ENCODE assay signal across 21 mouse cellular contexts in genomic region chr9:15580176-15580575, GRCm38 (mm10). TPM values are rescaled to one million over a fixed set of nuclear protein-coding genes. Genes with fewer than 3 reads are reported as not detected.
DNase-seq lines count a peak whose midpoint lies in the region.
"Had no signal": no experiment of that assay in that cellular context is flagged by ENCODE, and none has a peak within 500 bp of the region (broad histone marks: within the 10 kb centered on the region; RNA-seq: fewer than 3 reads in every experiment).

No protein-coding gene starts in this region.

- DNase-seq in layer of hippocampus, adult 9-11 months = peak; percentile 16
- DNase-seq in layer of hippocampus, postnatal 14 days (ENCODE audit: low spot score in 2 of 2) = no peak
- DNase-seq in CD8-positive naive resting alpha-beta T cell, adult 2 months (ENCODE audit: low read depth in 2 of 2, low spot score in 2 of 2) = peak; percentile 7 to 12
- DNase-seq in naive thymus-derived CD4-positive, alpha-beta T cell, adult 2 months (ENCODE audit: low read depth) = peak; percentile 66
- peak; percentile 26 for DNase-seq in thymus, postnatal 25 days
- DNase-seq in spleen, postnatal 36 days (ENCODE audit: low spot score in 2 of 2) = no peak
- DNase-seq in testis, postnatal 10 days (ENCODE audit: low spot score) = no peak
- no peak for DNase-seq in kidney, postnatal 14 days
- DNase-seq: adrenal gland, postnatal 25 days; cerebellum, adult 18-20 months; cerebellum, postnatal 10 days; forebrain, postnatal 0 days; gastrocnemius, postnatal 14 days; kidney, adult 9 months; kidney, postnatal 10 days; lung, embryonic 14.5 days; lung, postnatal 14 days; retina, postnatal 1 day; right cerebral cortex, postnatal 25 days had no signal

RNA-seq across cellular contexts. Expression of gene Deup1, which starts 47.6 kb away (rescaled TPM):
- total RNA-seq in layer of hippocampus, postnatal 14 days (2021) = 1 to 10 TPM in 1 of 2 experiments, under 1 TPM in 1; 0.62 to 1.1 TPM
- total RNA-seq: common myeloid progenitor, adult 5-6 weeks; granulocyte monocyte progenitor cell, adult 5-6 weeks had no signal

Comparison
In these comparisons a context has a peak if more than half of its experiments do, and no peak if none do; other contexts are left out.
1. DNase-seq: peak in layer of hippocampus, adult 9-11 months (single experiment), CD8-positive naive resting alpha-beta T cell, adult 2 months (2 of 2), naive thymus-derived CD4-positive, alpha-beta T cell, adult 2 months (single experiment) and thymus, postnatal 25 days (single experiment); none in layer of hippocampus, postnatal 14 days (0 of 2), spleen, postnatal 36 days (0 of 2), testis, postnatal 10 days (single experiment) and kidney, postnatal 14 days (single experiment).